Mouse (Mus musculus) heart, embryonic 14.5 days (tissue): ENCODE results near the gene Nicn1. TPM values are rescaled to one million over a fixed set of nuclear protein-coding genes. Genes with fewer than 3 reads are reported as not detected.
A peak's percentile ranks its signal among the peaks of the same experiment; 100 is the strongest.

Source experiments
- ATAC-seq: fragments of 200-750 bp; cut with Nextera tagmentation; 2 replicates; pipeline ENCODE4 v1.8.0; 2017; ENCODE audit warnings: low read depth, moderate TSS enrichment; ENCODE audit not compliant: insufficient number of reproducible peaks, insufficient read depth, low FRiP score
- H3K27ac ChIP-seq, 2 experiments: fragments of 200-500 bp in 1 of 2; fragments of 300-500 bp in 1 of 2; sonication (generic) in 1 of 2; replicated peaks in 1 of 2; 2 replicates each; pipeline ENCODE4 v1.5.1; 2012 to 2014; ENCODE audit warnings: low read depth in 2 of 2, low read length in 2 of 2, control low read depth in 1 of 2, mild to moderate bottlenecking in 1 of 2, mixed read lengths in 1 of 2; ENCODE audit not compliant: control insufficient read depth in 1 of 2, insufficient read depth in 1 of 2
- H3K27me3 ChIP-seq: fragments of 300-500 bp; sonication (generic); 2 replicates; pipeline ENCODE4 v1.6.1; 2014; ENCODE audit warnings: mild to moderate bottlenecking, low read length, control low read depth; ENCODE audit not compliant: control insufficient read depth, insufficient read depth
- H3K36me3 ChIP-seq: fragments of 300-500 bp; sonication (generic); 2 replicates; pipeline ENCODE4 v1.6.1; 2014; ENCODE audit warnings: mild to moderate bottlenecking, control low read depth, low read length, mixed read lengths; ENCODE audit not compliant: control insufficient read depth, insufficient read depth
- H3K4me1 ChIP-seq, 2 experiments: fragments of 200-500 bp in 1 of 2; fragments of 300-500 bp in 1 of 2; sonication (generic) in 1 of 2; 2 replicates each; pipeline ENCODE4 v1.6.1; 2012 to 2014; ENCODE audit warnings: low read length in 2 of 2, control low read depth in 1 of 2, mixed read lengths in 1 of 2; ENCODE audit not compliant: control insufficient read depth in 2 of 2, insufficient read depth in 2 of 2
- H3K4me2 ChIP-seq: fragments of 300-500 bp; sonication (generic); 2 replicates; pipeline ENCODE4 v1.6.1; 2014; ENCODE audit warnings: mild to moderate bottlenecking, low read length
- H3K4me3 ChIP-seq, 2 experiments: fragments of 200-500 bp in 1 of 2; fragments of 300-500 bp in 1 of 2; sonication (generic) in 1 of 2; 2 replicates each; pipeline ENCODE4 v1.5.1; 2012 to 2014; ENCODE audit warnings: low read length in 2 of 2, mild to moderate bottlenecking in 2 of 2, control low read depth in 1 of 2, low read depth in 1 of 2, moderate library complexity in 1 of 2; ENCODE audit not compliant: control insufficient read depth in 1 of 2, insufficient read depth in 1 of 2
- H3K9ac ChIP-seq: fragments of 300-500 bp; sonication (generic); 2 replicates; pipeline ENCODE4 v1.6.1; 2014; ENCODE audit warnings: mild to moderate bottlenecking, low read length
- H3K9me3 ChIP-seq: fragments of 300-500 bp; sonication (generic); 2 replicates; pipeline ENCODE4 v1.6.1; 2016; ENCODE audit warnings: low read length, control low read depth; ENCODE audit not compliant: control insufficient read depth
- WGBS: fragments of 180-500 bp; shearing (Covaris S2); extraction: QIAGEN DNeasy Blood & Tissue Kit; methylation state at CpG from one replicate; pipeline ENCODE4 v1.1.7; 2014; 5-methylcytosine and 5-hydroxymethylcytosine counted together
- polyA plus RNA-seq: library from polyadenylated mRNA; unstranded; fragments of >200 nt; fragmentation: Nextera tagmentation; extraction: Ambion mirVana; gene quantifications from 2 replicates; pipeline ENCODE4 v1.2.1, GENCODE M21; 2014

The Nicn1 gene
- polyA plus RNA-seq: 26.5 and 29.1 TPM in 2 replicates

- under 1% methylated on average over 32 of the region's 32 CpGs for WGBS
- Histone ChIP-seq H3K27me3 (no peaks in the 10 kb centered on the region), H3K4me1 (peaks cover 0 to 5% of the 10 kb centered on the region in 2 experiments; a peak in 1 of 4 replicates), H3K4me3 (peak within 1 kb of the TSS; percentile 48 to 83), H3K27ac (peak within 1 kb of the TSS; percentile 80 to 82), H3K4me2 (peak within 1 kb of the TSS; percentile 74), H3K9me3 (no peaks in the 10 kb centered on the region), H3K36me3 (peaks cover 13% of the 10 kb centered on the region), H3K9ac (peak within 1 kb of the TSS; percentile 79)
- ATAC-seq: peak; percentile 95
These were observed at the start of gene Nicn1 for GRCm38 (mm10) chr9:108290016-108290750. Nicn1 (plus strand) TSS chr9:108290429.

- Histone ChIP-seq H3K9ac (no peak overlapping the region), H3K27me3 (no peaks in the 10 kb centered on the region), H3K4me2 (no peak overlapping the region), H3K4me3 (no peak overlapping the region), H3K36me3 (peaks cover 42% of the 10 kb centered on the region), H3K9me3 (no peaks in the 10 kb centered on the region), H3K4me1 (peaks cover 3 to 14% of the 10 kb centered on the region in 2 experiments; a peak in 2 of 4 replicates), H3K27ac (no peak overlapping the region)
- ATAC-seq: no peak
- WGBS: 86% methylated on average over 3 of the region's 3 CpGs
These were observed 45.7 kb upstream of the Nicn1 start for GRCm38 (mm10) chr9:108244540-108244939.

GRCm38 (mm10) chr9:108244984-108245383 lies 45.2 kb upstream of the Nicn1 start:
- no peak overlapping the region for H3K27ac ChIP-seq
- no peak overlapping the region for H3K4me2 ChIP-seq
- peaks cover 43% of the 10 kb centered on the region for H3K36me3 ChIP-seq
- no peak for ATAC-seq
- H3K9ac ChIP-seq: no peak overlapping the region
- no peaks in the 10 kb centered on the region for H3K27me3 ChIP-seq
- H3K9me3 ChIP-seq: no peaks in the 10 kb centered on the region
- 72% methylated on average over 3 of the region's 3 CpGs for WGBS
- H3K4me3 ChIP-seq: no peak overlapping the region
- peaks cover 3 to 14% of the 10 kb centered on the region in 2 experiments; a peak in 2 of 4 replicates for H3K4me1 ChIP-seq

GRCm38 (mm10) chr9:108248957-108249356 lies 41.3 kb upstream of the Nicn1 start:
- Histone ChIP-seq H3K4me1 (peaks cover 3 to 12% of the 10 kb centered on the region in 2 experiments; a peak in 1 of 4 replicates), H3K27me3 (no peaks in the 10 kb centered on the region), H3K36me3 (peaks cover 58% of the 10 kb centered on the region), H3K27ac (no peak overlapping the region; a peak in 1 of 4 replicates), H3K9ac (no peak overlapping the region), H3K9me3 (no peaks in the 10 kb centered on the region), H3K4me2 (no peak overlapping the region), H3K4me3 (no peak overlapping the region)
- ATAC-seq: no peak
- WGBS: 61% methylated on average over 5 of the region's 5 CpGs

- H3K4me2 ChIP-seq: no peak overlapping the region
- H3K36me3 ChIP-seq: peaks cover 44% of the 10 kb centered on the region
- no peak overlapping the region for H3K9ac ChIP-seq
- H3K27ac ChIP-seq: no peak overlapping the region
- no peaks in the 10 kb centered on the region for H3K9me3 ChIP-seq
- ATAC-seq: no peak
- no peak overlapping the region for H3K4me3 ChIP-seq
- 88% methylated on average over 6 of the region's 6 CpGs for WGBS
- H3K4me1 ChIP-seq: peaks cover 3 to 19% of the 10 kb centered on the region in 2 experiments; a peak in 2 of 4 replicates
- no peaks in the 10 kb centered on the region for H3K27me3 ChIP-seq
These were observed 38.4 kb upstream of the Nicn1 start for GRCm38 (mm10) chr9:108251877-108252276.

- H3K27me3 ChIP-seq: no peaks in the 10 kb centered on the region
- H3K4me1 ChIP-seq: peaks cover 6 to 25% of the 10 kb centered on the region in 2 experiments; a peak in 3 of 4 replicates
- 66% methylated on average over 7 of the region's 7 CpGs for WGBS
- H3K4me2 ChIP-seq: no peak overlapping the region
- H3K9ac ChIP-seq: no peak overlapping the region
- H3K27ac ChIP-seq: no peak overlapping the region
- H3K4me3 ChIP-seq: no peak overlapping the region
- peaks cover 39% of the 10 kb centered on the region for H3K36me3 ChIP-seq
- ATAC-seq: no peak
- no peaks in the 10 kb centered on the region for H3K9me3 ChIP-seq
These were observed 37.5 kb upstream of the Nicn1 start for GRCm38 (mm10) chr9:108252766-108253165.

GRCm38 (mm10) chr9:108260526-108260925 lies 29.7 kb upstream of the Nicn1 start:
- 28% methylated on average over 4 of the region's 4 CpGs for WGBS
- H3K9ac ChIP-seq: no peak overlapping the region

More at GRCm38 (mm10) chr9:108260526-108260925, 29.7 kb upstream of the Nicn1 start:
- ATAC-seq: no peak
- peaks cover 18 to 57% of the 10 kb centered on the region in 2 experiments for H3K4me1 ChIP-seq
- H3K36me3 ChIP-seq: peaks cover 1% of the 10 kb centered on the region; the same call in 1 of the 2 replicates
- H3K9me3 ChIP-seq: no peaks in the 10 kb centered on the region
- H3K27ac ChIP-seq: peak overlapping the region; percentile 44 to 48; a peak in 3 of 4 replicates
- H3K4me2 ChIP-seq: peak overlapping the region; percentile 68; the same call in 1 of the 2 replicates
- no peak overlapping the region for H3K4me3 ChIP-seq
- no peaks in the 10 kb centered on the region for H3K27me3 ChIP-seq
